Mouse (Mus musculus) brain, embryonic 14.5 days (tissue): ENCODE data around the gene Mcfd2.

Source experiments
- CTCF ChIP-seq: fragments of 200-500 bp; IDR thresholded peaks from 2 replicates; pipeline ENCODE4 v1.5.1; 2012; ENCODE audit warnings: inconsistent platforms, mild to moderate bottlenecking, moderate library complexity, borderline replicate concordance; ENCODE audit not compliant: insufficient read depth, insufficient read length; ENCODE audit errors: extremely low read depth
- POLR2A ChIP-seq: fragments of 200-500 bp; IDR thresholded peaks from 2 replicates; pipeline ENCODE4 v1.6.1; 2012; ENCODE audit warnings: mild to moderate bottlenecking, inconsistent platforms, borderline replicate concordance; ENCODE audit not compliant: poor library complexity, insufficient read depth, insufficient read length, severe bottlenecking; ENCODE audit errors: extremely low read depth

DNA sequence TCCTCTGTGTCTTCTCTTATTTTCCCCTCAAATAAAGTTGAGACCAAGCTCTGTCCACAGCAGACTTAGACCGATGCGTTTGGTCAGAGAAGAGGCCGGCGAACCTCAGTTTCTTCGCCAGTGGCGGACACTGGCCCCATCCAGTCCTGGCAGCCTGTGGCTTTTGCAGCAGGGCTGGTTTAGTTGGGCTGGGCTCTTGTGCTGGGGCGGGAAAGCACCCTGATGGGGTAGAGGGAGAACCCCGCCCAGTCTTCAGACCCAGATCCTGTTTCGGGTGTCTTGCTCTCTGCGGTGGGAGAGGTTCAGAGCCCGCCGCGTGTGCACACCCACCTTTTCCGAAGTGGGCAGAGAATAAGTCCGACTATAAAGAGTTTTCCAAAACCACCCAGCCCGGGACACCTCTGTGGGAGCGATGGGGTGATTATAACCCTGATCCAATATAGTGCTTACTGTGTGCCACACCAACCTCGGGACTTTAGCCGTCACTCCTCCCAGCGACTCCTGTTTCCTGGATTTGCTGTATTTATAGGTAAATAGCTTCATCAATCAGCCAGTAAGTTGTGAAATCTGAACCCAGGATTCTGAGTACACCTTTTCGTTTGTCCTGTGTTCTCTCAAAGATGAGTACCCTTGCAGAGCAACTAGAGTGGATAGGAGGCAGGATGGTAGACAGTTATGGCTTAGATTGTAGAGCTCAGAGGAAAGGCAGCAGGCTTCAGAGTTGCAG is 18.2 kb upstream of the Mcfd2 start:
- TF ChIP-seq CTCF (no peak), POLR2A (no peak)
